Mouse (Mus musculus): Measurements from ENCODE around the gene Zfp110. TPM values are rescaled to one million over a fixed set of nuclear protein-coding genes. Genes with fewer than 3 reads are reported as not detected.
A peak's percentile ranks its signal among the peaks of the same experiment; 100 is the strongest.

Zfp110 gene
- polyA plus RNA-seq, 1 experiment from 2014 or later, result 29.4 TPM

- Histone ChIP-seq H3K27ac (ENCODE audit: low read depth, low read length) (no peak overlapping the region), H3K9ac (ENCODE audit: low read length) (no peak overlapping the region), H3K36me3 (ENCODE audit: control insufficient read depth, insufficient read depth, low read length) (peaks cover 15% of the 10 kb centered on the region), H3K27me3 (ENCODE audit: control insufficient read depth, insufficient read depth, low read length) (no peaks in the 10 kb centered on the region), H3K4me1 (ENCODE audit: control insufficient read depth, insufficient read depth, low read length) (peaks cover 4% of the 10 kb centered on the region; the same call in 1 of the 2 replicates), H3K4me2 (ENCODE audit: low read depth) (no peak overlapping the region), H3K9me3 (ENCODE audit: control insufficient read depth, low read length) (no peaks in the 10 kb centered on the region), H3K4me3 (ENCODE audit: low read depth, low read length) (no peak overlapping the region)
- ATAC-seq (ENCODE audit: insufficient read depth, low FRiP score, low TSS enrichment) (no peak), DNase-seq (ENCODE audit: low spot score) (no peak)
- 93% methylated on average over 12 of the region's 12 CpGs for WGBS
These were observed 52.2 kb downstream of the Zfp110 start for GRCm38 (mm10) chr7:12886563-12887266.

- Histone ChIP-seq H3K9me3 (ENCODE audit: control insufficient read depth, low read length) (no peaks in the 10 kb centered on the region), H3K27ac (ENCODE audit: low read depth, low read length) (no peak overlapping the region), H3K4me2 (ENCODE audit: low read depth) (no peak overlapping the region), H3K27me3 (ENCODE audit: control insufficient read depth, insufficient read depth, low read length) (no peaks in the 10 kb centered on the region), H3K4me3 (ENCODE audit: low read depth, low read length) (no peak overlapping the region), H3K36me3 (ENCODE audit: control insufficient read depth, insufficient read depth, low read length) (peaks cover 15% of the 10 kb centered on the region), H3K4me1 (ENCODE audit: control insufficient read depth, insufficient read depth, low read length) (0 out of 2 replicates have a peak, but pooled peaks cover 1% of the 10 kb centered on the region), H3K9ac (ENCODE audit: low read length) (no peak overlapping the region)
- WGBS, result 90% methylated on average over 5 of the region's 5 CpGs
- DNase-seq (ENCODE audit: low spot score) (no peak), ATAC-seq (ENCODE audit: insufficient read depth, low FRiP score, low TSS enrichment) (no peak)
These were observed 53.0 kb downstream of the Zfp110 start for GRCm38 (mm10) chr7:12887585-12887984.

GRCm38 (mm10) chr7:12890928-12891327, 56.4 kb downstream of the Zfp110 start:
- no peak for DNase-seq (ENCODE audit: low spot score)
- H3K9me3 ChIP-seq (ENCODE audit: control insufficient read depth, low read length), result no peaks in the 10 kb centered on the region
- no peak overlapping the region for H3K4me3 ChIP-seq (ENCODE audit: low read depth, low read length)
- no peak overlapping the region for H3K27ac ChIP-seq (ENCODE audit: low read depth, low read length)
- no peak overlapping the region for H3K9ac ChIP-seq (ENCODE audit: low read length)
- WGBS, result 94% methylated on average over 14 of the region's 14 CpGs
- H3K4me1 ChIP-seq (ENCODE audit: control insufficient read depth, insufficient read depth, low read length), result no peaks in the 10 kb centered on the region
- ATAC-seq (ENCODE audit: insufficient read depth, low FRiP score, low TSS enrichment), result no peak
- no peaks in the 10 kb centered on the region for H3K27me3 ChIP-seq (ENCODE audit: control insufficient read depth, insufficient read depth, low read length)
- H3K36me3 ChIP-seq (ENCODE audit: control insufficient read depth, insufficient read depth, low read length), result peaks cover 12% of the 10 kb centered on the region
- no peak overlapping the region for H3K4me2 ChIP-seq (ENCODE audit: low read depth)

- Histone ChIP-seq H3K27ac (ENCODE audit: low read depth, low read length) (no peak overlapping the region), H3K27me3 (ENCODE audit: control insufficient read depth, insufficient read depth, low read length) (no peaks in the 10 kb centered on the region), H3K9ac (ENCODE audit: low read length) (no peak overlapping the region), H3K4me1 (ENCODE audit: control insufficient read depth, insufficient read depth, low read length) (no peaks in the 10 kb centered on the region), H3K36me3 (ENCODE audit: control insufficient read depth, insufficient read depth, low read length) (peaks cover 9% of the 10 kb centered on the region), H3K4me3 (ENCODE audit: low read depth, low read length) (no peak overlapping the region), H3K9me3 (ENCODE audit: control insufficient read depth, low read length) (no peaks in the 10 kb centered on the region), H3K4me2 (ENCODE audit: low read depth) (no peak overlapping the region)
- WGBS, result 75% methylated on average over 1 of the region's 1 CpGs
- no peak for DNase-seq (ENCODE audit: low spot score)
- no peak for ATAC-seq (ENCODE audit: insufficient read depth, low FRiP score, low TSS enrichment)
These were observed 56.8 kb downstream of the Zfp110 start for GRCm38 (mm10) chr7:12891334-12891733.

GRCm38 (mm10) chr7:12897655-12898410, 63.3 kb downstream of the Zfp110 start, which contains the start of gene Zscan22:
Zscan22 (plus strand) TSS chr7:12897815.
- H3K36me3 ChIP-seq (ENCODE audit: control insufficient read depth, insufficient read depth, low read length), result no peaks in the 10 kb centered on the region
- peak within 1 kb of the TSS; percentile 54 for H3K4me3 ChIP-seq (ENCODE audit: low read depth, low read length)
- ATAC-seq (ENCODE audit: insufficient read depth, low FRiP score, low TSS enrichment) (peak; percentile 97), DNase-seq (ENCODE audit: low spot score) (peak; percentile 91)
- no peak within 1 kb of the TSS for H3K27ac ChIP-seq (ENCODE audit: low read depth, low read length)
- H3K9me3 ChIP-seq (ENCODE audit: control insufficient read depth, low read length), result no peaks in the 10 kb centered on the region
- peak within 1 kb of the TSS; percentile 58 for H3K9ac ChIP-seq (ENCODE audit: low read length)
- H3K4me2 ChIP-seq (ENCODE audit: low read depth), result peak within 1 kb of the TSS; percentile 41
- 7% methylated on average over 36 of the region's 36 CpGs for WGBS
- no peaks in the 10 kb centered on the region for H3K27me3 ChIP-seq (ENCODE audit: control insufficient read depth, insufficient read depth, low read length)
- H3K4me1 ChIP-seq (ENCODE audit: control insufficient read depth, insufficient read depth, low read length), result 0 out of 2 replicates have a peak, but pooled peaks cover 2% of the 10 kb centered on the region

Other genes starting within 250 kb of the Zfp110 start
- 0.01 TPM in 1 of 2 replicates, not detected in the other for gene Vmn2r53, start 226.0 kb upstream of the Zfp110 start, polyA plus RNA-seq (2014; fragmentation: Nextera tagmentation; extraction: Ambion mirVana)
- gene Vmn2r54, start 194.4 kb upstream of the Zfp110 start, polyA plus RNA-seq (2014; fragmentation: Nextera tagmentation; extraction: Ambion mirVana), result not detected in 2 replicates
- gene Vmn2r55, start 149.8 kb upstream of the Zfp110 start, polyA plus RNA-seq (2014; fragmentation: Nextera tagmentation; extraction: Ambion mirVana), result not detected in 2 replicates
- gene Vmn2r56, start 99.8 kb upstream of the Zfp110 start, polyA plus RNA-seq (2014; fragmentation: Nextera tagmentation; extraction: Ambion mirVana), result 0.03 TPM in 1 of 2 replicates, not detected in the other
- gene Zscan18, start 31.1 kb upstream of the Zfp110 start, polyA plus RNA-seq (2014; fragmentation: Nextera tagmentation; extraction: Ambion mirVana), result 12.5 and 13.9 TPM in 2 replicates
- gene Zfp329, start 15.9 kb upstream of the Zfp110 start, polyA plus RNA-seq (2014; fragmentation: Nextera tagmentation; extraction: Ambion mirVana), result 19.2 and 19.9 TPM in 2 replicates
- 7.0 and 8.1 TPM in 2 replicates for gene Zfp128, start 46.4 kb downstream of the Zfp110 start, polyA plus RNA-seq (2014; fragmentation: Nextera tagmentation; extraction: Ambion mirVana)
- gene Zscan22, start 63.1 kb downstream of the Zfp110 start, polyA plus RNA-seq (2014; fragmentation: Nextera tagmentation; extraction: Ambion mirVana), result 18.3 and 19.7 TPM in 2 replicates
- 910 and 930 TPM in 2 replicates for gene Rps5, start 87.5 kb downstream of the Zfp110 start, polyA plus RNA-seq (2014; fragmentation: Nextera tagmentation; extraction: Ambion mirVana)
- gene Rnf225, start 92.7 kb downstream of the Zfp110 start, polyA plus RNA-seq (2014; fragmentation: Nextera tagmentation; extraction: Ambion mirVana), result 0.61 and 0.66 TPM in 2 replicates
- gene Zfp324, start 131.1 kb downstream of the Zfp110 start, polyA plus RNA-seq (2014; fragmentation: Nextera tagmentation; extraction: Ambion mirVana), result 9.8 and 10.3 TPM in 2 replicates
- 7.1 and 8.2 TPM in 2 replicates for gene Zfp446, start 143.1 kb downstream of the Zfp110 start, polyA plus RNA-seq (2014; fragmentation: Nextera tagmentation; extraction: Ambion mirVana)
- gene Slc27a5, start 163.4 kb downstream of the Zfp110 start, polyA plus RNA-seq (2014; fragmentation: Nextera tagmentation; extraction: Ambion mirVana), result not detected in 2 replicates
- gene Trim28, start 164.4 kb downstream of the Zfp110 start, polyA plus RNA-seq (2014; fragmentation: Nextera tagmentation; extraction: Ambion mirVana), result 512 and 523 TPM in 2 replicates
- 30.7 and 33.5 TPM in 2 replicates for gene Zbtb45, start 175.3 kb downstream of the Zfp110 start, polyA plus RNA-seq (2014; fragmentation: Nextera tagmentation; extraction: Ambion mirVana)
- 120 and 126 TPM in 2 replicates for gene Chmp2a, start 200.0 kb downstream of the Zfp110 start, polyA plus RNA-seq (2014; fragmentation: Nextera tagmentation; extraction: Ambion mirVana)
- 189 and 194 TPM in 2 replicates for gene Ube2m, start 203.5 kb downstream of the Zfp110 start, polyA plus RNA-seq (2014; fragmentation: Nextera tagmentation; extraction: Ambion mirVana)
- gene Mzf1, start 220.0 kb downstream of the Zfp110 start, polyA plus RNA-seq (2014; fragmentation: Nextera tagmentation; extraction: Ambion mirVana), result 1.7 and 2.2 TPM in 2 replicates

Measured in neural tube, embryonic 11.5 days (tissue).